Mouse (Mus musculus): Measurements from ENCODE around the gene Zfp260. TPM values are rescaled to one million over a fixed set of nuclear protein-coding genes. Genes with fewer than 3 reads are reported as not detected.
A peak's percentile ranks its signal among the peaks of the same experiment; 100 is the strongest.

Gene Zfp260
- polyA plus RNA-seq, 1 experiment from 2014 or later, result 115 TPM

GRCm38 (mm10) chr7:30143170-30143554, 48.6 kb downstream of the Zfp260 start:
- Histone ChIP-seq H3K9me3 (peaks cover 9% of the 10 kb centered on the region), H3K27ac (peak overlapping the region; percentile 82), H3K36me3 (peaks cover 42% of the 10 kb centered on the region), H3K4me1 (replicated peaks) (peaks cover 6% of the 10 kb centered on the region; the same call in 1 of the 2 replicates), H3K4me2 (replicated peaks) (peak overlapping the region; percentile 65), H3K4me3 (replicated peaks) (peak overlapping the region; percentile 57), H3K9ac (replicated peaks) (peak overlapping the region; percentile 70), H3K27me3 (no peaks in the 10 kb centered on the region)
- ATAC-seq, result no peak
- WGBS, result 15% methylated on average over 8 of the region's 8 CpGs

DNA sequence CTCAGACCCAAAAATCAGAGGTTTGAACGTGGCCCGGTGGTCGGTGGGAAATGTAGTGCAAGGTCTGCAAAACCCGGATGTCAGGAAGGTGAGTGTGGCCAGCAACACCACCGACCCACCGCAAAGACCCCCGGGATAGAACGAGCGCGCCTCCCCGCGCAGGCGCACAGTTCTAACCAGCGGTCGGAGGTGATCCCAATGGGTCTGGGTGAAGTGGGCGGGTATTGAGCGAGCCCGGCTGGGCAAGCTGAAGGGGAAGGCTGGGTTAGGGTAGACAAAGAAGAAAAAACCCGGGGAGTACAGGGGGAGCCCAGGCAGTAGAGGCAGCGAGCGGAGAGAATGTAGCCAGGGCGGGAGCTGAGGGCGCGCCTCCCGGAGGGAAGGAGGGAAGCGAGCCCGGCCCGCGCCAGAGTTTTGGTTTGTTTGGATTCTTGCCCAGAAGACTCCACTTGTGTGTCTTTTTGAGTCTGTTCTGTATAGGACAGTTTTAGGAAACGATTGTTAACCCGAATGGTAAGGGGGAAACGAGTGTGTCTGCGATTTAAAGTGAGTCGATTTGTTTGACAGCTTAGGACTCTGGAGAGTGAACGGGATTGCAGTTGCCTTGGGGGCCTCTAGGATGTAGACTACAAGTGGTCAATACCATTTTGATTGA, 49.1 kb downstream of the Zfp260 start:
- Histone ChIP-seq H3K27me3 (no peaks in the 10 kb centered on the region), H3K4me3 (replicated peaks) (peak overlapping the region; percentile 57), H3K27ac (peak overlapping the region; percentile 82), H3K9me3 (peaks cover 14% of the 10 kb centered on the region), H3K4me1 (replicated peaks) (peaks cover 6% of the 10 kb centered on the region; the same call in 1 of the 2 replicates), H3K4me2 (replicated peaks) (peak overlapping the region; percentile 65), H3K9ac (replicated peaks) (peak overlapping the region; percentile 70), H3K36me3 (peaks cover 40% of the 10 kb centered on the region)
- peak; percentile 98 for ATAC-seq
- 2% methylated on average over 35 of the region's 35 CpGs for WGBS

DNA sequence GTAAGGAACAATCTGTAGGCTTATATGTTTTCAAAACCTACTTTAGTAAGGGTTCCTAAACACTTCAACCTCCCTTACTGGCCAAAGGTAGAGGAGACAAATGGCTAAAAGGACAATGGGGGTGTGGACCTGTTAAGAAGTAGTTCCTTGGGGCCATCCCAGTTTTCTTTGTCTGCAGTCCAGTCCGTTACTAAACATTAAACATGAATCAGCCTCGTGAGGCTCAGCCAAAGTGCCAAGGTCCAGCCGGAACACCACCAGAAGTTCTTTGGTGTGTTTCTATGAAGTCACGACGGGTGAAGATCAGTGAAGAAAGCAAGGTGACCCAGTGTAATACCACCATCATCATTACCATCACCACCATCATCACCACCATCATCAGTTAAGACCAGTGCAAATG, 52.4 kb downstream of the Zfp260 start:
- H3K9me3 ChIP-seq, result peaks cover 42% of the 10 kb centered on the region
- no peak for ATAC-seq
- H3K36me3 ChIP-seq, result peaks cover 44% of the 10 kb centered on the region
- no peak overlapping the region for H3K4me2 ChIP-seq (replicated peaks)
- no peak overlapping the region for H3K27ac ChIP-seq
- no peak overlapping the region for H3K4me3 ChIP-seq (replicated peaks)
- H3K9ac ChIP-seq (replicated peaks), result no peak overlapping the region
- WGBS, result 93% methylated on average over 5 of the region's 5 CpGs
- H3K4me1 ChIP-seq (replicated peaks), result peaks cover 6% of the 10 kb centered on the region; the same call in 1 of the 2 replicates
- H3K27me3 ChIP-seq, result no peaks in the 10 kb centered on the region

- H3K27ac ChIP-seq, result no peak overlapping the region
- no peak overlapping the region for H3K9ac ChIP-seq (replicated peaks)
- no peak overlapping the region for H3K4me3 ChIP-seq (replicated peaks)
- no peak for ATAC-seq
- H3K36me3 ChIP-seq, result peaks cover 73% of the 10 kb centered on the region
- no peaks in the 10 kb centered on the region for H3K4me1 ChIP-seq (replicated peaks)
- no peak overlapping the region for H3K4me2 ChIP-seq (replicated peaks)
- peaks cover 81% of the 10 kb centered on the region for H3K9me3 ChIP-seq
- WGBS, result 100% methylated on average over 1 of the region's 1 CpGs
- H3K27me3 ChIP-seq, result no peaks in the 10 kb centered on the region
Measured at GRCm38 (mm10) chr7:30154040-30154439, 59.5 kb downstream of the Zfp260 start.

- WGBS, result 98% methylated on average over 3 of the region's 3 CpGs
- peaks cover 75% of the 10 kb centered on the region for H3K36me3 ChIP-seq
- H3K9me3 ChIP-seq, result peaks cover 79% of the 10 kb centered on the region
Measured at GRCm38 (mm10) chr7:30155507-30155906, 60.9 kb downstream of the Zfp260 start.

More at GRCm38 (mm10) chr7:30155507-30155906, 60.9 kb downstream of the Zfp260 start:
- H3K27me3 ChIP-seq, result no peaks in the 10 kb centered on the region
- H3K4me1 ChIP-seq (replicated peaks), result no peaks in the 10 kb centered on the region
- no peak overlapping the region for H3K9ac ChIP-seq (replicated peaks)
- no peak overlapping the region for H3K27ac ChIP-seq
- no peak overlapping the region for H3K4me2 ChIP-seq (replicated peaks)
- ATAC-seq, result no peak
- no peak overlapping the region for H3K4me3 ChIP-seq (replicated peaks)

Small RNA genes within 50 kb of the gene (microRNA-seq; reads per million reads assigned to microRNA genes)
- not detected for gene Gm23368

Other genes starting within 250 kb of the Zfp260 start
- 12.8 and 14.4 TPM in 2 replicates for gene Zfp940, start 241.1 kb upstream of the Zfp260 start, polyA plus RNA-seq (2015; fragmentation: Nextera tagmentation; extraction: Ambion mirVana)
- gene Zfp420, start 234.8 kb upstream of the Zfp260 start, polyA plus RNA-seq (2015; fragmentation: Nextera tagmentation; extraction: Ambion mirVana), result 18.3 and 19.9 TPM in 2 replicates
- gene Zfp27, start 188.2 kb upstream of the Zfp260 start, polyA plus RNA-seq (2015; fragmentation: Nextera tagmentation; extraction: Ambion mirVana), result 14.8 and 15.6 TPM in 2 replicates
- 8.7 and 8.9 TPM in 2 replicates for gene Zfp383, start 186.6 kb upstream of the Zfp260 start, polyA plus RNA-seq (2015; fragmentation: Nextera tagmentation; extraction: Ambion mirVana)
- 19.9 and 20.5 TPM in 2 replicates for gene Zfp74, start 140.7 kb upstream of the Zfp260 start, polyA plus RNA-seq (2015; fragmentation: Nextera tagmentation; extraction: Ambion mirVana)
- gene Zfp568, start 110.8 kb upstream of the Zfp260 start, polyA plus RNA-seq (2015; fragmentation: Nextera tagmentation; extraction: Ambion mirVana), result 6.8 and 7.7 TPM in 2 replicates
- gene Zfp14, start 43.4 kb upstream of the Zfp260 start, polyA plus RNA-seq (2015; fragmentation: Nextera tagmentation; extraction: Ambion mirVana), result 10.4 and 12.5 TPM in 2 replicates
- gene Zfp82, start 21.9 kb upstream of the Zfp260 start, polyA plus RNA-seq (2015; fragmentation: Nextera tagmentation; extraction: Ambion mirVana), result 11.7 and 13.8 TPM in 2 replicates
- 1.1 and 4.4 TPM in 2 replicates for gene Gm26920, start 4.4 kb upstream of the Zfp260 start, polyA plus RNA-seq (2015; fragmentation: Nextera tagmentation; extraction: Ambion mirVana)
- gene Zfp566, start 4.2 kb upstream of the Zfp260 start, polyA plus RNA-seq (2015; fragmentation: Nextera tagmentation; extraction: Ambion mirVana), result 19.3 and 20.4 TPM in 2 replicates
- gene Zfp382, start 27.2 kb downstream of the Zfp260 start, polyA plus RNA-seq (2015; fragmentation: Nextera tagmentation; extraction: Ambion mirVana), result 16.1 and 19.4 TPM in 2 replicates
- 18.9 and 22.8 TPM in 2 replicates for gene Zfp146, start 75.0 kb downstream of the Zfp260 start, polyA plus RNA-seq (2015; fragmentation: Nextera tagmentation; extraction: Ambion mirVana)
- gene Cox7a1, start 89.4 kb downstream of the Zfp260 start, polyA plus RNA-seq (2015; fragmentation: Nextera tagmentation; extraction: Ambion mirVana), result 3.0 and 4.4 TPM in 2 replicates
- gene Capns1, start 104.0 kb downstream of the Zfp260 start, polyA plus RNA-seq (2015; fragmentation: Nextera tagmentation; extraction: Ambion mirVana), result 57.2 and 64.1 TPM in 2 replicates
- 181 and 186 TPM in 2 replicates for gene Polr2i, start 137.2 kb downstream of the Zfp260 start, polyA plus RNA-seq (2015; fragmentation: Nextera tagmentation; extraction: Ambion mirVana)
- 359 and 362 TPM in 2 replicates for gene Tbcb, start 137.5 kb downstream of the Zfp260 start, polyA plus RNA-seq (2015; fragmentation: Nextera tagmentation; extraction: Ambion mirVana)
- not detected in 2 replicates for gene Ovol3, start 140.9 kb downstream of the Zfp260 start, polyA plus RNA-seq (2015; fragmentation: Nextera tagmentation; extraction: Ambion mirVana)
- 0.68 and 0.79 TPM in 2 replicates for gene Thap8, start 185.3 kb downstream of the Zfp260 start, polyA plus RNA-seq (2015; fragmentation: Nextera tagmentation; extraction: Ambion mirVana)
- 5.9 and 6.4 TPM in 2 replicates for gene Wdr62, start 185.6 kb downstream of the Zfp260 start, polyA plus RNA-seq (2015; fragmentation: Nextera tagmentation; extraction: Ambion mirVana)
- gene Clip3, start 197.0 kb downstream of the Zfp260 start, polyA plus RNA-seq (2015; fragmentation: Nextera tagmentation; extraction: Ambion mirVana), result 92.0 and 99.2 TPM in 2 replicates
- gene Alkbh6, start 213.9 kb downstream of the Zfp260 start, polyA plus RNA-seq (2015; fragmentation: Nextera tagmentation; extraction: Ambion mirVana), result 128 and 132 TPM in 2 replicates
- 10.8 and 11.7 TPM in 2 replicates for gene Syne4, start 220.0 kb downstream of the Zfp260 start, polyA plus RNA-seq (2015; fragmentation: Nextera tagmentation; extraction: Ambion mirVana)
- not detected in 2 replicates for gene E130208F15Rik, start 227.0 kb downstream of the Zfp260 start, polyA plus RNA-seq (2015; fragmentation: Nextera tagmentation; extraction: Ambion mirVana)
- gene Sdhaf1, start 229.1 kb downstream of the Zfp260 start, polyA plus RNA-seq (2015; fragmentation: Nextera tagmentation; extraction: Ambion mirVana), result 21.2 and 23.6 TPM in 2 replicates

All from midbrain, embryonic 13.5 days (tissue).